Mouse (Mus musculus) heart, postnatal 14 days (tissue): ENCODE results near the gene Fnd3c2. TPM values are rescaled to one million over a fixed set of nuclear protein-coding genes. Genes with fewer than 3 reads are reported as not detected.
"Not testable (repeated sequence)": the region's sequence is repeated elsewhere in the genome, so short reads cannot be mapped to it uniquely, and the experiment has no call there.

Experiments used
- DNase-seq, 2 experiments: peaks; one replicate each; pipeline ENCODE4 v3.0.0; 2021 to 2022
- intact Hi-C: fragments of 180-260 bp; cut with DNase I; formaldehyde crosslinking; loops from one replicate; pipeline ENCODE4 v1.15.1; 2025
- long read RNA-seq, 2 experiments: library from polyadenylated mRNA; stranded (forward); transcript quantifications; one replicate each; pipeline ENCODE4 v2.0.0; 2021
- total RNA-seq, 2 experiments: library from RNA; stranded (reverse); gene quantifications; 2 replicates each; pipeline ENCODE4 v1.2.3; 2021

Fnd3c2 gene
- total RNA-seq, result not detected
- long read RNA-seq, experiment 1, result 0 reads
- long read RNA-seq, experiment 2, result 0 reads

DNA sequence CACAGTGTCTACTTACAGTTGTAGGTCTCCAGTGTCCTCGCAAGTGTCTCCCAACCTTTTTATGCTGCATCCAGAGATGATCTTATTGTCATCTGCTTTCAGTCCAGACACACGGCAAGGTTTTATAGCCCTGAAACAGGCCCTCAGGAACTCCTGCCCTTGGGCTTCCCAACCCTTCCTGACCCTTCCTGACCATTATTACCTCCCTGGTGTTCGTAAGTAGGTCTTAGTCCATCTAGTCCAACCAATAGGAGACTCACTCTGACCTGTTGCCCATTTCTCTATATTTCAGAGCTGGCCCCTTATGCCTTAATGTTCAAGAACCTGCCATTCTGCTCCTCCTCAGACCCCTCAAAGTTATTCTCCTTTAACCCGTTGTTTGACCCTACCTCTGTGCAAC, at the start of gene Fnd3c2:
TSS of gene Fnd3c2 (minus strand) at position 101 of the 400 bp plus-strand sequence.
- DNase-seq, result no peak
- intact Hi-C loops, result no loop called here

DNA sequence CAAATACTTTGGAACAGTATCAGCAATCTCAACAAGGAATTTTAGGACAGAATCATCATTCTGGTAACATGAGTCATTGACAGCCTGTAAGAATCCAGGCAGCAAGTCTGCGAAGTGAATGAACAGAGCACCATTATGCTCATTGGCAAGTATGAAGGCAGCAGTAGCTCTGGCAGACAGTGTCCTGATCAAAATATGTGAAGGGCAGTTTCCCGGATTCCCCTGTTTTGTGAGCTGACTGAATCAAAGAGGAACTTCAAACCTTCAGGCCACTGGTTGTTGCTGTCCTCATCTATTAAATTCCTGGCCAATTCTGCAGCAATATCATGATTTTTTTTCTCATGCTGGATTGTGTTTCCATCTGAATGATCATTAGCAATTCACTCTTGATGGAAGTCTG, 29.3 kb upstream of the Fnd3c2 start:
- no peak for DNase-seq
- intact Hi-C loops, result no loop called here

DNA sequence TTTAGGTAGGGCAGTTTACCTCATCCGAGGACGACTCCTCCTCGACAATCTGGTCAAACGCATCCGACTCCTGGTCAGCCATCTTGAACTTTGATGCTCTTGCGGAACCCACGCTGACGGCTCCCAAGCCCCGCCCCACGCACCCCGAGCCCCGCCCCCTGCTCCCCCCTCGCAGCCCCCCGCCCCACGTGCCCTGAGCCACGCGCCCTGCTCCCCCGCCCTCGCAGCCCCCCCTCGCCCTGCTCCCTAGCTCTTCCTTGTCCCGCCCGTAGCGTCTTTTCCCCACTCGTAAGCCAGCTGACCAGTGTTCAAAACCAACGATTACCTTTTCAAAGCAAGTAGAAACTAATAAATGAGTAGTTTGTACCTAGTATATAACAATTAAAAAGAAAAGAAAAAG, 34.1 kb downstream of the Fnd3c2 start, which contains the start of gene Taf9b:
TSS of gene Taf9b (minus strand) at position 101 of the 400 bp plus-strand sequence.
- intact Hi-C loops, result no loop called here
- no peak for DNase-seq

DNA sequence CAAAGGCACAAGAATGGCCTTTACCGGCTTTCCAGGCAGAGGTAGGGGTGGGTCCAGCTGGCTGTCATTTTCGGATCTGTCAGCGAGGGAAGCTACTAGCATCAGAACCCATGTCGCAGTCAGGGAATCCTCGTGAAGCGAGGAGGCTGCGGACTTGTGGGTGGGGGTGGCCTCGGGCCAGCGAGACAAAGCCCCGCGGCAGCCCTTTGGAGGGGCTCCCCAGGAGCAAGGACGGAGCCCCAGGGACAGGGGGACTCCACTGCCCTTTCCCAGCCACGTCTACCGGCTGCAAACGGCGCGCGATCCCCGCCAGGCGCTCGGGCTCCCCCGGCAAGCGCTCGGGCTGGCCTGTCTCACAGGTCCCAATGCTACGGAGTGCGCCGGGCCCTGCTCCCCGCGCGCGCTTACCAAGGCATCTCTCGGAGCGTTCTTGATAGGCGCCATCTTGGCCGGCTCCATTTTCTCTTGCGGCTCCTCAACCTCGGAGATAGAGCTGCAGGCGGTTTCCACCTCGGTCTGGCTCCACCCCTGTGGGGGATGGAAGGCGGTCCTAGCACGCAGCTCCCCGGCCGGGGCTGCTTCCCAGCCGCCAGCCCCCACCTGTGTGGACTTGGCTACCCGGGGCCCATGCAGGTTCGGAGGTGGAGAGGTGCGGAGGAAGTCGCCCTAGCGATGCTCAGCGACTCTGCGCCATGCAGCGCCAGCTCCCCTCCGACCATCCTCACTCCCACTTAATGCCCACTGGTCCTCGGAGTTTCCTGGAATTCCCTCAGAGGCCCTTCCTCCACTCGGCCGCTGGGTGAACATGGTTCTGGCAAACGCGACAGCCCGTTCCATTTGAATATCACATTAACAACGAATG, 35.8 kb downstream of the Fnd3c2 start:
- peak; percentile 64 to 69 for DNase-seq
- intact Hi-C loops, result no loop called here

DNA sequence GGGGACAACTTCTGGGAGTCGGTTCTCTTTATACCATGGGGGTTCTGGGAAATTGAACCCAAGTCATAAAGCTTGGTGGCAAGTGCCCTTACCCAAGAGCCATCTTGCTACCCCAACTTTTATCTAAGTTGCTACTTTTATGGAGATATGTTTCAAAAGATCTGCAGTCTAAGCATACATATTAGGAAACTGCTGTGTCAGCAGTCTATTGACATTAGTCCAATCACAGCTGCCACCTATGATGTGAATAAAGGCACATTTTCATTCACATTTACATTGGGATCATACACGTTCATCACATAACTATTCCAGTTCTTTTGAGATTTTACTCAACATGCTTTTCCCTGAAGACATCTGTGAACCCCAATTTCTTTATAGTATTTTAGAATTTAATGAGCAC, 46.1 kb downstream of the Fnd3c2 start:
- no peak for DNase-seq
- intact Hi-C loops, result no loop called here

DNA sequence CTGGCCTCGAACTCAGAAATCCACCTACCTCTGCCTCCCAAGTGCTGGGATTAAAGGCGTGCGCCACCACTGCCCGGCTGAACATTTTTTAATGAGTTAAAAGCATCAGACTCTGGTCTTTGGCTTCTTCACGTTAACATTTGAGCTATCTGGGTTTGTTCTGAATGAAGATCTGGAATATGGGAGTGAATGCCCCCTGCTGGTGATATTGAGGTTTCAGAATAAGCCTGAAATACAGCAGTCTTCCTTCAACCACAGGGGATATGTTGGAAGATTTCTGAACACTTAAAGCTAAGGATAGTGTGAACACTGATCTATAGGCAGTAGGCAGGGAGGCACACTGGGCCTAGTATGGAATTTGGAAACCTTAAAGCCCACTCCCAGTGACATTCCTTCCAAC, 56.3 kb downstream of the Fnd3c2 start:
- intact Hi-C loops, result no loop called here
- DNase-seq, result no peak

DNA sequence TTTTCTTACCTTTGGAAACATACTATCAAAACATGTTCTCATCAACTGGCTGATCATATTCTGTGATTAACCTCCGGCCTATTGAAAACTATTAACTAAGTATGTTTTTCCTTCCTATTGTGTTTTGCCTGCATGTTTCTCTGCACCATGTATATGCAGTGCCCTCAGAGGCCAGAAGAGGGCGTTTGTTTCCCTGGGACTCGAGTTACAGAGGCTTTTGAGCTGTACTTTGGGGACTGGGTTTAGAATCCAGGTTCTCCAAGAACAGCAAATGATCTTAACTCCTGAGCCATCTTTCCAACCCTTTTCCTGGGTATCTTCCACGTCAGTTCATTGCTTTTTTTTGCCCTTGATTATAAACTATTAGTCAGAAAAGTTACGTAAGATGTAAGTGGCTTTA, 57.9 kb downstream of the Fnd3c2 start:
- no peak for DNase-seq
- intact Hi-C loops, result no loop called here

DNA sequence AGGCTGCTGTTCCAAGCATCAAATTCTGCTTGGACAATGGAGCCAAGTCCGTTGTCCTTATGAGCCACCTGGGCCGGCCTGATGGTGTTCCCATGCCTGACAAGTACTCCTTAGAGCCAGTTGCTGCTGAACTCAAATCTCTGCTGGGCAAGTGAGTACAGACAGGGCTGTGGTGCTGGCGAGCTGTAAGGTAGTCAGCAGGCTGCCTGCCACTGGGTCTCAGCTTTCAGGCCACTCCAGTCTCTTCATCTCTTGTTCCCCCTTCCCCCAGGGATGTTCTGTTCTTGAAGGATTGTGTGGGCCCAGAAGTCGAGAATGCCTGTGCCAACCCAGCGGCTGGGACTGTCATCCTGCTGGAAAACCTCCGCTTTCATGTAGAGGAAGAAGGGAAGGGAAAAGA, 60.8 kb downstream of the Fnd3c2 start:
- DNase-seq, intact Hi-C loops: not testable (repeated sequence)

DNA sequence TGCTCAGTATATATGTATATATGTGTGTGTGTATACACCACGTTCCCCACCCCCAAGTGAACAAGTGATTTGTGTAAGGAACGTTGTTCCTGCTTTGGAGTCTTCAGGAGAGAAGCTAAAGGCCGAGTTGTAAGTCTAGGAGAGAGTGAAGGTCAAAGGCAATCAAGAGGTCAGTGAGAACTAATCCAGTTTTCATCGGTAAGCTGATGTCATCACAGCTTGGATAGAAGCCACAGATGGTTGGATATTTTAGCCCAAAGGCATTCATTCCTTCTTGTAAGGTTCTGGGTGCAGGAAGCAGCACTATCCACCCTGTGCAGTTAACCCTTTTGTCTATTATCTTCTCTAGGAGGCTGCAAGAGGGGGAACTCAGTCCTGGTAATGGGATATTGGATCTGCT, 65.1 kb downstream of the Fnd3c2 start:
- DNase-seq, result no peak
- intact Hi-C loops, result no loop called here

DNA sequence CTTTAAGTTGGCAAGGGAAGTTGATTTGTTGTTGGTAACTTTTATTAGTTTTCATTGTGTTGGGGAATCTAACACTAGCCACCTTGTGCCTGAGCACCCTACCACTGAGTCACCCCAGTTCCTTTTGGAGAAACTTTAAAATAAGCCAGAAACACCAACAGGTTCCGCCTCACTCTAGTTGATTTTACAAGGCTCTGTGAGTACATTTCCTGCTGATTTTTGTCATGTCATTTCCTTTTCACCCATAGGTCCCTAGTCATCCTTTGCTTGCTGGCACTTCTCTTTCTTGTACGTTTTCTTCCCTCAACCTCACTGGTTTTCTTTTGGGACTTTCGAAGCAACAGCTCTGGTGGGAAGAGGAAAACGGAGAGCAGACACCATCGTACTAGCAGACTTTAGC, 65.8 kb downstream of the Fnd3c2 start:
- no peak for DNase-seq
- intact Hi-C loops, result loop anchor here (5.0 kb wide), 1 partner anchor 162 kb away; the partner anchor contains the start of gene Atp7a

DNA sequence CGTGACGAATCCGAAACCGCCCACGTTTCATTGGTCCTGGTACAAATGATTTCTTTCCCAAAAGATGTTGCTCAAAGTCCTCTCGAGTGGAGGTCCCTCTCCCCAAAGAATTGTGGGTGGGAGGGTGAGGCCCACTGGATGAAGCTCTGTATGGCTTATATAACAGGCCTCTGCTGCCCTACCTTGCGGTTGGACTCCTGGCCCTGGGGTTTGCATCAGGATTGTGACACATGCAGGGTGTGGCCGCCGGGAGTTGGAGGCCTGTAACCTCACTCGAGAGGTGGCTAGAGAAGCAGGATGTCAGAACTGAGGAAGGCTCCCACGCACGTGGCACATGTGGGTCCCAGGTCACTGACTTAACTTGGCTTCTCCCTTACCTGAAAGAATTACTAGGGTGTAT, 67.4 kb downstream of the Fnd3c2 start:
- peak in 1 of 2 experiments; percentile 6 for DNase-seq
- intact Hi-C loops, result loop anchor here (5.0 kb wide), 1 partner anchor 160 kb away; the partner anchor contains the start of gene Atp7a

DNA sequence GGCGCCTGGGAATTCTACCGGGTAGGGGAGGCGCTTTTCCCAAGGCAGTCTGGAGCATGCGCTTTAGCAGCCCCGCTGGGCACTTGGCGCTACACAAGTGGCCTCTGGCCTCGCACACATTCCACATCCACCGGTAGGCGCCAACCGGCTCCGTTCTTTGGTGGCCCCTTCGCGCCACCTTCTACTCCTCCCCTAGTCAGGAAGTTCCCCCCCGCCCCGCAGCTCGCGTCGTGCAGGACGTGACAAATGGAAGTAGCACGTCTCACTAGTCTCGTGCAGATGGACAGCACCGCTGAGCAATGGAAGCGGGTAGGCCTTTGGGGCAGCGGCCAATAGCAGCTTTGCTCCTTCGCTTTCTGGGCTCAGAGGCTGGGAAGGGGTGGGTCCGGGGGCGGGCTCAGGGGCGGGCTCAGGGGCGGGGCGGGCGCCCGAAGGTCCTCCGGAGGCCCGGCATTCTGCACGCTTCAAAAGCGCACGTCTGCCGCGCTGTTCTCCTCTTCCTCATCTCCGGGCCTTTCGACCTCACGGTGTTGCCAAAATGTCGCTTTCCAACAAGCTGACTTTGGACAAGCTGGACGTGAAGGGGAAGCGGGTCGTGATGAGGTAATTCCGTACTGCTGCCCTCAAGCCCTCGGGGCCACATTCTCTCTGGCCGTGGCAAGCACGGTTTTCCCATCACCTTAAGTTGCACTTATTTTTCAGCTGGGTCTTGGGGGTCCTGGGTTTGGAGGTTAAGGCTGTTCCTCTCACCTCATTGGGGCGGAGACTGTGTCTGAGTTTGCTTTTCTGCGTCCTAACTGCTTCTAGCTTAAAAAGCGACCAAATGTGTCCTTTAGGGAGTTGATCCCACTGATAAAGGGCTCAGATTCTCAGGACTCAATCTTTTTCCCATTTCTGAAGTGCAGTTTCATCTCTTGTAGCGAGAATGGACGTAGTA, 68.2 kb downstream of the Fnd3c2 start, which contains the start of gene Pgk1:
TSS of gene Pgk1 (plus strand) at position 388 of the 937 bp plus-strand sequence.
- intact Hi-C loops, result loop anchor here (5.0 kb wide), 1 partner anchor 160 kb away; the partner anchor contains the start of gene Atp7a
- peak; percentile 83 to 89 for DNase-seq

DNA sequence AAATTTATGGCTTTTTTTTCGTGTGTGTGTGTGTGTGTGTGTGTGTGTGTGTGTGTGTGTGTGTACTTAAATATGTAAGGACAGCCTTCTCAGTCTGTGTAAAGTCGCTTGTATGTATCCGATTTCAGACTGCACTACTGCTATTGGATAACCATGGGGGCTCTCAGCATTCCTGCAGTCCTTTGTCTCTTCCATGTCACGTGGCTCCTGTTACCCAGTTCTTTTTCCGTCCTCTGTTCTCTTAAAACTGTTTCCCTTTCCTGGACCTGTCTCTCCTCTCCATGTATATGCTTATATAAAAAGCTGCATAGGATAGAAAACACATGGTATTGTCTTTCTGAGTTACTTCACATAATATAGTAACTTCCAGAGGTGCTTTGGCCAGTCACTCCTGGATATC, 69.5 kb downstream of the Fnd3c2 start:
- intact Hi-C loops, result loop anchor here (5.0 kb wide), 1 partner anchor 158 kb away; the partner anchor contains the start of gene Atp7a
- no peak for DNase-seq

Other genes with a start within 250 kb of the Fnd3c2 start
- gene Magt1, start 243.5 kb downstream of the Fnd3c2 start, total RNA-seq, result 10 to 100 TPM; 30.2 to 40.6 TPM
- 1,000 to 10,000 TPM; 1,519 to 1,551 TPM for gene Cox7b, start 239.7 kb downstream of the Fnd3c2 start, total RNA-seq
- gene Atp7a, start 228.1 kb downstream of the Fnd3c2 start, total RNA-seq, result 10 to 100 TPM in 1 of 2 experiments, 1 to 10 TPM in 1; 9.0 to 10.5 TPM
- gene Tlr13, start 112.2 kb downstream of the Fnd3c2 start, total RNA-seq, result 1 to 10 TPM; 1.5 to 1.7 TPM
- 100 to 1,000 TPM; 554 to 629 TPM for gene Pgk1, start 68.3 kb downstream of the Fnd3c2 start, total RNA-seq
- gene Taf9b, start 34.2 kb downstream of the Fnd3c2 start, total RNA-seq, result 10 to 100 TPM in 1 of 2 experiments, 1 to 10 TPM in 1; 8.5 to 10.7 TPM
- gene Fndc3c1, start 230.0 kb upstream of the Fnd3c2 start, total RNA-seq, result under 1 TPM in 1 of 2 experiments, not detected in 1; 0.10 TPM